Mouse (Mus musculus): ENCODE results near the gene Grid1. TPM values are rescaled to one million over a fixed set of nuclear protein-coding genes. Genes with fewer than 3 reads are reported as not detected.

Grid1 gene
- total RNA-seq, 2 experiments from 2014 or later = 51.7 to 53.4 TPM

DNA sequence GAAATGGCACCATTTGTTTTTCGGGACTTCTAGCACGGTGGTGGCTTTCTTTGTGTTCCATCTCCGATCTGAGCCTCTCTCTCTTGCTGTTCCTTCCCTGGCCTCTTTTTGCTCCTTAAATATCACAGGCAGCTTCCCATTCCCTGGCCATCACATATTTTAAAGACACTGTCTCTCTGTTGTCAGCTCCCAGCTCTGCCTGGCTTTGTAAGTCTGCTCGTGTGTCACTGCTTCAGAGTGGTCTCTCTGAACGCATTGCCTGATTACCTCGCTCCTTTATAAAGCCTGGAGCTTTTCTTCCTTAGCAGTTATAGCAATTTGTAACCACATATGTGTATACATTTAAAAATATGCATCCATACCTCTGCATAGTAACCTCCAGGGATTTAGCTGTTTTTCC is 648.3 kb downstream of the Grid1 start:
- DNase-seq = no peak

- no peak for DNase-seq
Observed at GRCm38 (mm10) chr14:35486017-35486416, 666.1 kb downstream of the Grid1 start.

GRCm38 (mm10) chr14:35502324-35502723 is 682.4 kb downstream of the Grid1 start:
- DNase-seq = no peak

DNA sequence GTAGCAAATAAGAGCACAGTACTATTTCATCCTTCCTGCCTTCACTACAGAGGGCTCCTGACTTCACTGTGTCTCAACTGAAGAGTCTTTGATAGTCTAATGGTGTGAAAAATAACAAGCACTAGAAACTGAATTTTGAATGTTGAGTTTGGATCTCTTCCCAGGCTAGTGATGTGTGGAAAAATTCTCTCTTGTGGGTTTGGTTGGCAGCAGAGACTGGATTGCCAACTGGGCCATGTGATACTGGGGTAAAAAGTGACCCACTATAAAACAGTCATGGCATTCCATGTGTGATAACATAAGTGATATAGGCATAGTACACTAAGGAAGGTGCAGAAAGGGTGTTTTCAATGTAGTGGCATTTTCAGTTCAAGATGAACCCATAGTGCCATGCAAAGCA is 699.5 kb downstream of the Grid1 start:
- no peak for DNase-seq

- DNase-seq = no peak
Observed at GRCm38 (mm10) chr14:35538835-35539234, 718.9 kb downstream of the Grid1 start.

DNA sequence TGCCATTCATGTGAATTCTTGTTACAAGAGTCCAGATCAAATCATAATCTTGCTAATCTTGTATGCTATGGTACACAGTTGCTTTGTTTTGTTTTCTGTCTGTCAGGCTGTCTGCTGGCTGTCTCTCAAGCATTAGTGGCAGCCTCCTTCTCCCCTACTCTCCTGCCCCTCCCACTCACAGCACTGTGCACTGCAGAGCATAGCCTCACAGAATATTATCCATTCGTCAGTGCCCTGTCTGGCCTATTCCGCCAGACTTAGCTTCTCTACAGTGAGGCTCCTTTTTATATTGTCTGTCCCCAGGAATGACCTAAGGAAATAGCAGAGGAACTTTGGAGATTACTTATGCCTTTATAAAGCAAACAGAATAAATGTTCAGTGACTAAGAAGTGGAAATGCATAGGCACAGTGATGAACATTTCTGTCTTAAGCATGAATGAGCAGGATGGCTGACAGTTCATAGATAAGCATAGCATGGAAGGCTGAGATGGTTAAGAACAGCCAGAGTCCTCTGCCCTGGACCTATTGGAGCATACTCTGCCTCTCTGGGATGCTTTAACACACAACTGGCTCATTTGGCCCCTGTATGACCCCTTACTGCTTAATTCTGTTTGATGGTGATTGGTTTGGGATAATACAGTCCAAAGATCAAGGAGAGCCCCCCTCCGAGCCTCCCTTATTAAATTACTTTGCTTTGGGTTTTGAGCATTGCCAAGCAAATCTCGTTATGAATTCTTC is 721.5 kb downstream of the Grid1 start:
- no peak for DNase-seq

DNA sequence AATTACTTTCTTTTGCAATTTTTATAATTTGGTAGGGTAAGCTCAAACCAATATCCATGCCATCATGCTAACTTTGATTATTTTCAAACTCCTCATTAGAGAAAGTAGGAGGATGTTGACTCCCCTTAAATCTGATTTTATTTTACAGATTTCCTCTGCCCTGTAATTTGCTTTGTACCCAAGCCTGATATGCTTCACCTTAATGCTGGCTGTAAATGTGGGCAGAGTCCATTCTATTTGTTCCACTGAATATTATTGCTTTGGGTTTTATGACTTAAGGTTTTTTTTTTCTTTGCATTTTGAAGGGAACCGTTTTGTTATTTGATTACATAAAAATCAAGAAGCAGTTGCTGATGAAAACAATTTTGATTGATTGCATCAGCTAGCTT is 722.1 kb downstream of the Grid1 start:
- DNase-seq = no peak

- peak; percentile 8 to 31 for DNase-seq
Observed at GRCm38 (mm10) chr14:35554288-35554687, 734.4 kb downstream of the Grid1 start.

- no peak for DNase-seq
Observed at GRCm38 (mm10) chr14:35561244-35561893, 741.5 kb downstream of the Grid1 start.

DNA sequence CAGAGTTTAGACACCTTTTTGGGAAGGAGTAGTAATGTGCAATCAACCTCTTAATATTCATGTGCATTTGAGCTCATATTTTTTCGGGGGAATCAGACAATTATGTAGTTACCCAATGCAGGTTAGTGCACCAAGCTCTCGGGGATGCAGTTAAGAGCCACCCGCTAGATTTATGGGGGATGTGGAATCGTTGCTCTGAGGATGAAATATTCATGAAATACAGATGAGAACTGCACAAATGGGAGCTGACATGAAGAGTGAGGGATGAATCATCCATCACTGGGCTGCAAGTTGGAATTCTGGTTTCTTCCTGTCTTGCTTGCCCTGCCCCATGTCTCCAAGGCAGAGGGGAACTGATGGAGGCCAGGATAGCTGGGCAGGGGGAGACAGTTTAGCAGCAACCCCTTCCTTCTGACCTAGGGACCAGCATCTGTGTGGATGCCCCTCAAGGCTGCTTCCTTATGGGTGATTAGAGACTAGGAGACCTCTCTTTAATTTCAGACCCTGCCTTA is 753.1 kb downstream of the Grid1 start:
- no peak for DNase-seq

DNA sequence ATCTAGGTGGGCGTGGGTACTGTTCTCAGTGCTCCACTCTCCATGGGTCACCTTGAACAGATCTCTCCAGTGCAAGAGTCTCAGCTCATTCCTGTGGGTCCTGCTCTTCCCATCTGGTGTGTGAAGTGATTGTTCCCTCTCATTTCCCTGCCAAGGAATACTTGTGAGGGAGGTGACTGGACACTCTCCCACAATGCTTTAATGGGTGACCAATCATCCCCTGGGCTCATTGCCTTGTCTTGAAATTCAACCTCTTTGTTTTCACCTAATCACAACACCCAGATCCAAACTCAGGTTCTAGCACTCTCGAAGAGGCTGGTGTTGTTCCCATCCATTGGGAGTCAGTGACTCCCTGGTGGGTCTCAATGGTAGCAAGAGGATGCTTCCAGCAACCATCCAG is 754.6 kb downstream of the Grid1 start:
- DNase-seq = no peak

GRCm38 (mm10) chr14:35575285-35575684 is 755.4 kb downstream of the Grid1 start:
- no peak for DNase-seq

GRCm38 (mm10) chr14:35625749-35626148 is 805.8 kb downstream of the Grid1 start:
- no peak for DNase-seq

Small RNA genes lying within 50 kb of the gene (microRNA-seq; reads per million reads assigned to microRNA genes)
- 663 to 1,936 reads per million in 2 experiments for gene Mir346

Other genes with a start within 250 kb of the Grid1 start
- 1 to 10 TPM; 3.4 to 4.0 TPM for gene Ldb3, start 231.4 kb upstream of the Grid1 start, total RNA-seq (2021)
- not detected for gene Opn4, start 220.0 kb upstream of the Grid1 start, total RNA-seq (2021)
- 10 to 100 TPM; 54.3 to 54.6 TPM for gene Wapl, start 146.2 kb upstream of the Grid1 start, total RNA-seq (2021)

All from layer of hippocampus, postnatal 36 days (tissue).